Mouse (Mus musculus): ENCODE results near the gene Pten. TPM values are rescaled to one million over a fixed set of nuclear protein-coding genes. Genes with fewer than 3 reads are reported as not detected.

Gene Pten
- polyA plus RNA-seq, 1 experiment from 2014 or later: 12.9 TPM

DNA sequence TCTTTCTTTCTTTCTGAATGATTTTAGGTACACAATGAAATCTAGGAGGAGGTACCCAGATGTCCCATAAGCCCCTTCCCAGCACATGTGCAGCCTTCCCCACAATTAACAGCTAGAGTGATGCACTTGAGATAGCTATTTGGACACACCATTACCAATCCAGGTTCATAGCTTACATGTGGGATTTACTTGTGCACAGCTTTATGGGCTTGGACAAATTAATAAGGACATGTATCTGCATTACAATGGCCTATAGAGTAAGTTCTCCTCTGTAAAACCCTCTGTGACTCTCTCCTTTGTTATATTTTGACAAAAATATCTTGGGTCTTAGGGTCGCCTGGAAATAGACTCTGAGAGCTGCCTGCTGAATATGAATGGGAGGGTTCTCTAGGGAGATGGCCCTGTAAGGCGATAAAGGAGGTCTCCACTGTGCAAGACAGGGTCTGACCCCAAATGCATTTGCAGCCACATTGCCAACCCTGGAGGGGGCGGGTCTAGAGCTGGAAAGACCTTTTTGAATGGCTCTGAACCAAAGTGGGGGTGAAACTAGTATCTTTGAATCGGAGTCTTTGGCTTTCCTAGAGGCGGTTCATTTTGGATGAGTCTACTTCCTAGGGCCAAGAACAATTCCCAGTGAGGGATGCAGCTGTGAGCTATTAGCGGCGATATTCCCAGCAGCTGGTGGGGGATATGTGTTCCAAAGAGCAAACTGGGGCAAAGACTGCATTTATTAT is 116.8 kb downstream of the Pten start:
- H3K4me3 ChIP-seq (replicated peaks): no peak overlapping the region
- H3K9ac ChIP-seq (replicated peaks): no peak overlapping the region
- no peaks in the 10 kb centered on the region for H3K36me3 ChIP-seq
- WGBS: 22% methylated on average over 7 of the region's 7 CpGs
- H3K4me2 ChIP-seq: no peak overlapping the region
- ATAC-seq (ENCODE audit: low FRiP score): no peak
- H3K4me1 ChIP-seq: peaks cover 4% of the 10 kb centered on the region; the same call in 1 of the 2 replicates
- no peaks in the 10 kb centered on the region for H3K9me3 ChIP-seq (replicated peaks)
- H3K27me3 ChIP-seq (replicated peaks): no peaks in the 10 kb centered on the region
- no peak overlapping the region for H3K27ac ChIP-seq (replicated peaks)

Other genes with a start within 250 kb of the Pten start
- gene Papss2, start 161.7 kb upstream of the Pten start, polyA plus RNA-seq (2015; fragmentation: Nextera tagmentation; extraction: Ambion mirVana): 1.7 and 1.9 TPM in 2 replicates
- 105 and 109 TPM in 2 replicates for gene Atad1, start 17.7 kb upstream of the Pten start, polyA plus RNA-seq (2015; fragmentation: Nextera tagmentation; extraction: Ambion mirVana)

Data from neural tube, embryonic 15.5 days (tissue).